Mouse (Mus musculus) kidney, embryonic 15.5 days (tissue): ENCODE data around the gene Nln. TPM values are rescaled to one million over a fixed set of nuclear protein-coding genes. Genes with fewer than 3 reads are reported as not detected.
A peak's percentile ranks its signal among the peaks of the same experiment; 100 is the strongest.

ENCODE experiments used
- ATAC-seq: fragments of 200-750 bp; cut with Nextera tagmentation; replicated peaks from 2 replicates; pipeline ENCODE4 v1.8.0; 2017; ENCODE audit warnings: moderate TSS enrichment; ENCODE audit not compliant: low FRiP score
- H3K27ac ChIP-seq: fragments of 300-500 bp; sonication (generic); 2 replicates; pipeline ENCODE4 v1.5.1; 2015; ENCODE audit warnings: mild to moderate bottlenecking, inconsistent platforms
- H3K27me3 ChIP-seq: fragments of 300-500 bp; sonication (generic); 2 replicates; pipeline ENCODE4 v1.6.1; 2015; ENCODE audit warnings: inconsistent platforms
- H3K36me3 ChIP-seq: fragments of 300-500 bp; sonication (generic); 2 replicates; pipeline ENCODE4 v1.6.1; 2015; ENCODE audit warnings: inconsistent platforms
- H3K4me1 ChIP-seq: fragments of 300-500 bp; sonication (generic); 2 replicates; pipeline ENCODE4 v1.6.1; 2015; ENCODE audit warnings: inconsistent platforms
- H3K4me2 ChIP-seq: fragments of 300-500 bp; sonication (generic); 2 replicates; pipeline ENCODE4 v1.6.1; 2015; ENCODE audit warnings: moderate library complexity, mild to moderate bottlenecking, inconsistent platforms
- H3K4me3 ChIP-seq: fragments of 300-500 bp; sonication (generic); replicated peaks from 2 replicates; pipeline ENCODE4 v1.5.1; 2015; ENCODE audit warnings: mild to moderate bottlenecking, inconsistent platforms
- H3K9ac ChIP-seq: fragments of 300-500 bp; sonication (generic); 2 replicates; pipeline ENCODE4 v1.6.1; 2015; ENCODE audit warnings: mild to moderate bottlenecking, inconsistent platforms
- H3K9me3 ChIP-seq: fragments of 300-500 bp; sonication (generic); replicated peaks from 2 replicates; pipeline ENCODE4 v1.6.1; 2016; ENCODE audit warnings: inconsistent platforms
- WGBS: fragments of 180-500 bp; shearing (Covaris S2); methylation state at CpG from one replicate; pipeline ENCODE4 v1.1.7; 2015; ENCODE audit warnings: mixed read lengths; 5-methylcytosine and 5-hydroxymethylcytosine counted together
- polyA plus RNA-seq: library from polyadenylated mRNA; unstranded; fragments of >200 nt; fragmentation: Nextera tagmentation; extraction: Ambion mirVana; gene quantifications from 2 replicates; pipeline ENCODE4 v1.2.1, GENCODE M21; 2015

The Nln gene
- polyA plus RNA-seq, 1 experiment from 2014 or later: 18.6 TPM

- no peak overlapping the region for H3K9ac ChIP-seq
- H3K4me3 ChIP-seq: no peak overlapping the region
- no peaks in the 10 kb centered on the region for H3K27me3 ChIP-seq
- WGBS: 78% methylated on average over 5 of the region's 5 CpGs
- H3K9me3 ChIP-seq: 0 out of 2 replicates have a peak, but pooled peaks cover 3% of the 10 kb centered on the region
- no peaks in the 10 kb centered on the region for H3K36me3 ChIP-seq
- no peak overlapping the region for H3K4me2 ChIP-seq
- H3K4me1 ChIP-seq: no peaks in the 10 kb centered on the region
- H3K27ac ChIP-seq: no peak overlapping the region
- ATAC-seq: no peak
Measured at GRCm38 (mm10) chr13:103994085-103994455, 115.3 kb downstream of the Nln start.

- Histone ChIP-seq H3K4me2 (no peak overlapping the region), H3K4me3 (no peak overlapping the region), H3K9me3 (0 out of 2 replicates have a peak, but pooled peaks cover 4% of the 10 kb centered on the region), H3K9ac (no peak overlapping the region), H3K27ac (no peak overlapping the region), H3K4me1 (no peaks in the 10 kb centered on the region), H3K27me3 (no peaks in the 10 kb centered on the region), H3K36me3 (no peaks in the 10 kb centered on the region)
- WGBS: 76% methylated on average over 8 of the region's 8 CpGs
- no peak for ATAC-seq
Measured at GRCm38 (mm10) chr13:103993142-103994084, 116.0 kb downstream of the Nln start.

- 49% methylated on average over 4 of the region's 4 CpGs for WGBS
- H3K27ac ChIP-seq: peak overlapping the region; percentile 87; the same call in 1 of the 2 replicates
- H3K4me3 ChIP-seq: no peak overlapping the region
- 0 out of 2 replicates have a peak, but pooled peaks cover 4% of the 10 kb centered on the region for H3K9me3 ChIP-seq
- no peak overlapping the region for H3K9ac ChIP-seq
- H3K4me1 ChIP-seq: peaks cover 7% of the 10 kb centered on the region
- H3K36me3 ChIP-seq: no peaks in the 10 kb centered on the region
- ATAC-seq: 0 out of 2 replicates have a peak, but pooled peaks have one; percentile 56
- H3K4me2 ChIP-seq: no peak overlapping the region
- H3K27me3 ChIP-seq: no peaks in the 10 kb centered on the region
Measured at GRCm38 (mm10) chr13:103986660-103987059, 122.8 kb downstream of the Nln start.

- H3K4me3 ChIP-seq: no peak overlapping the region
Measured at GRCm38 (mm10) chr13:103985510-103986278, 123.7 kb downstream of the Nln start.

GRCm38 (mm10) chr13:103982376-103982775, 127.0 kb downstream of the Nln start:
- H3K4me3 ChIP-seq: no peak overlapping the region
- H3K9ac ChIP-seq: no peak overlapping the region
- no peaks in the 10 kb centered on the region for H3K27me3 ChIP-seq
- peaks cover 14% of the 10 kb centered on the region for H3K4me1 ChIP-seq
- no peak overlapping the region for H3K27ac ChIP-seq
- 99% methylated on average over 3 of the region's 3 CpGs for WGBS
- no peaks in the 10 kb centered on the region for H3K9me3 ChIP-seq
- no peak overlapping the region for H3K4me2 ChIP-seq
- H3K36me3 ChIP-seq: no peaks in the 10 kb centered on the region
- no peak for ATAC-seq

More at GRCm38 (mm10) chr13:103985510-103986278, 123.7 kb downstream of the Nln start:
- Histone ChIP-seq H3K4me1 (peaks cover 7% of the 10 kb centered on the region), H3K4me2 (0 out of 2 replicates have a peak overlapping the region, but pooled peaks have one; percentile 7), H3K9ac (no peak overlapping the region), H3K36me3 (no peaks in the 10 kb centered on the region), H3K27me3 (no peaks in the 10 kb centered on the region), H3K9me3 (0 out of 2 replicates have a peak, but pooled peaks cover 4% of the 10 kb centered on the region), H3K27ac (peak overlapping the region; percentile 87)
- WGBS: 65% methylated on average over 20 of the region's 20 CpGs
- ATAC-seq: peak; percentile 59; the same call in 1 of the 2 replicates

- H3K4me2 ChIP-seq: no peak overlapping the region
- H3K4me3 ChIP-seq: no peak overlapping the region
- peaks cover 7% of the 10 kb centered on the region; the same call in 1 of the 2 replicates for H3K4me1 ChIP-seq
- H3K27me3 ChIP-seq: no peaks in the 10 kb centered on the region
- no peak overlapping the region for H3K27ac ChIP-seq
- no peak for ATAC-seq
- WGBS: 84% methylated on average over 5 of the region's 5 CpGs
- H3K9me3 ChIP-seq: no peaks in the 10 kb centered on the region
- no peak overlapping the region for H3K9ac ChIP-seq
- no peaks in the 10 kb centered on the region for H3K36me3 ChIP-seq
Measured at GRCm38 (mm10) chr13:103980414-103980813, 129.0 kb downstream of the Nln start.

- Histone ChIP-seq H3K9ac (no peak overlapping the region), H3K4me1 (peaks cover 9% of the 10 kb centered on the region; the same call in 1 of the 2 replicates), H3K27me3 (no peaks in the 10 kb centered on the region), H3K4me2 (no peak overlapping the region), H3K4me3 (no peak overlapping the region), H3K36me3 (no peaks in the 10 kb centered on the region), H3K27ac (peak overlapping the region; percentile 85), H3K9me3 (no peaks in the 10 kb centered on the region)
- 37% methylated on average over 5 of the region's 5 CpGs for WGBS
- ATAC-seq: peak; percentile 71
Measured at GRCm38 (mm10) chr13:103978286-103978866, 131.0 kb downstream of the Nln start.

- Histone ChIP-seq H3K36me3 (no peaks in the 10 kb centered on the region), H3K27me3 (no peaks in the 10 kb centered on the region), H3K4me2 (no peak overlapping the region), H3K4me3 (no peak overlapping the region), H3K4me1 (peaks cover 9% of the 10 kb centered on the region; the same call in 1 of the 2 replicates), H3K9me3 (no peaks in the 10 kb centered on the region), H3K27ac (peak overlapping the region; percentile 85), H3K9ac (no peak overlapping the region)
- WGBS: 55% methylated on average over 6 of the region's 6 CpGs
- peak; percentile 33; the same call in 1 of the 2 replicates for ATAC-seq
Measured at GRCm38 (mm10) chr13:103977844-103978243, 131.6 kb downstream of the Nln start.

GRCm38 (mm10) chr13:103976181-103976724, 133.2 kb downstream of the Nln start:
- Histone ChIP-seq H3K9ac (no peak overlapping the region), H3K4me3 (no peak overlapping the region), H3K27ac (no peak overlapping the region), H3K36me3 (no peaks in the 10 kb centered on the region), H3K4me1 (peaks cover 9% of the 10 kb centered on the region; the same call in 1 of the 2 replicates), H3K4me2 (no peak overlapping the region), H3K9me3 (no peaks in the 10 kb centered on the region), H3K27me3 (no peaks in the 10 kb centered on the region)
- 72% methylated on average over 4 of the region's 4 CpGs for WGBS
- no peak for ATAC-seq

GRCm38 (mm10) chr13:103975101-103975500, 134.3 kb downstream of the Nln start:
- Histone ChIP-seq H3K36me3 (no peaks in the 10 kb centered on the region), H3K9ac (no peak overlapping the region), H3K4me2 (no peak overlapping the region), H3K9me3 (no peaks in the 10 kb centered on the region), H3K4me3 (no peak overlapping the region), H3K27ac (peak overlapping the region; percentile 43; the same call in 1 of the 2 replicates), H3K4me1 (peaks cover 15% of the 10 kb centered on the region; the same call in 1 of the 2 replicates), H3K27me3 (no peaks in the 10 kb centered on the region)
- WGBS: 67% methylated on average over 10 of the region's 10 CpGs
- ATAC-seq: 0 out of 2 replicates have a peak, but pooled peaks have one; percentile 40

- Histone ChIP-seq H3K27me3 (no peaks in the 10 kb centered on the region), H3K9me3 (no peaks in the 10 kb centered on the region), H3K4me2 (no peak overlapping the region), H3K4me1 (peaks cover 17% of the 10 kb centered on the region; the same call in 1 of the 2 replicates), H3K4me3 (no peak overlapping the region), H3K27ac (no peak overlapping the region), H3K36me3 (no peaks in the 10 kb centered on the region), H3K9ac (no peak overlapping the region)
- no peak for ATAC-seq
- WGBS: 57% methylated on average over 5 of the region's 5 CpGs
Measured at GRCm38 (mm10) chr13:103973977-103974376, 135.4 kb downstream of the Nln start.
